Mouse (Mus musculus) intestine, embryonic 14.5 days (tissue): Measurements from ENCODE around the gene Dnajb3. TPM values are rescaled to one million over a fixed set of nuclear protein-coding genes. Genes with fewer than 3 reads are reported as not detected.

Source experiments
- ATAC-seq: fragments of 200-750 bp; cut with Nextera tagmentation; replicated peaks from 2 replicates; pipeline ENCODE4 v1.8.0; 2017; ENCODE audit warnings: low read depth, moderate number of reproducible peaks, moderate TSS enrichment, moderate library complexity; ENCODE audit not compliant: low FRiP score, low TSS enrichment
- DNase-seq: peaks from one replicate; pipeline ENCODE4 v3.0.0-alpha.2; 2018; ENCODE audit warnings: low spot score
- H3K27ac ChIP-seq: fragments of 300-500 bp; sonication (generic); 2 replicates; pipeline ENCODE4 v1.5.1; 2014; ENCODE audit warnings: low read depth, mild to moderate bottlenecking, control low read depth
- H3K27me3 ChIP-seq: fragments of 300-500 bp; sonication (generic); replicated peaks from 2 replicates; pipeline ENCODE4 v1.6.1; 2014; ENCODE audit warnings: low read length, control low read depth; ENCODE audit not compliant: control insufficient read depth, insufficient read depth
- H3K36me3 ChIP-seq: fragments of 300-500 bp; sonication (generic); 2 replicates; pipeline ENCODE4 v1.6.1; 2014; ENCODE audit warnings: low read length, control low read depth; ENCODE audit not compliant: control insufficient read depth, insufficient read depth
- H3K4me1 ChIP-seq: fragments of 300-500 bp; sonication (generic); replicated peaks from 2 replicates; pipeline ENCODE4 v1.6.1; 2014; ENCODE audit warnings: low read length, control low read depth, mixed read lengths; ENCODE audit not compliant: control insufficient read depth, insufficient read depth
- H3K4me2 ChIP-seq: fragments of 300-500 bp; sonication (generic); 2 replicates; pipeline ENCODE4 v1.6.1; 2014; ENCODE audit warnings: low read length
- H3K4me3 ChIP-seq: fragments of 300-500 bp; sonication (generic); 2 replicates; pipeline ENCODE4 v1.5.1; 2014; ENCODE audit warnings: low read depth, low read length, control low read depth, mixed read lengths
- H3K9ac ChIP-seq: fragments of 300-500 bp; sonication (generic); 2 replicates; pipeline ENCODE4 v1.6.1; 2014; ENCODE audit warnings: mild to moderate bottlenecking, low read length
- H3K9me3 ChIP-seq: fragments of 300-500 bp; sonication (generic); 2 replicates; pipeline ENCODE4 v1.6.1; 2016; ENCODE audit warnings: low read length, control low read depth; ENCODE audit not compliant: control insufficient read depth
- WGBS: fragments of 180-500 bp; shearing (Covaris S2); extraction: QIAGEN DNeasy Blood & Tissue Kit; methylation state at CpG from one replicate; pipeline ENCODE4 v1.1.7; 2014; 5-methylcytosine and 5-hydroxymethylcytosine counted together
- polyA plus RNA-seq: library from polyadenylated mRNA; unstranded; fragments of >200 nt; fragmentation: Nextera tagmentation; extraction: Ambion mirVana; gene quantifications from 2 replicates; pipeline ENCODE4 v1.2.1, GENCODE M21; 2014

Dnajb3 gene
- polyA plus RNA-seq, 1 experiment from 2014 or later: 8.0 TPM

DNA sequence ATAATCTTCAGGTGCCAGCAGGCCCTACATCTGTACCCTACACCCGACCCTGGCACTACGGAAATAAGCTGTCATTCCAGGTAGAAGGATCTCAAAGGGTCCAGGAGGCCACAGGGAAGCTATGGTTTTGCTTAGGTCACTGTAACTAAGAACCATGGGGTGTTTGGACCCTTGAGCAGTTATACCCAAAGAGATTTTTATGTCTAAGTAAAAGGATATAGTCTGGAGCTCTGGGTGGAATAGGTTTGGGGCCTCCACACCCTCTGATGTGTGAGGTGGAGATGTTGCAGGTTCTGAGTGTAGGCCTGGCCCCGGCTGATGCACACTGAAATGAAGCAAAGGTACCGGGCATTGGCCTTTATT is 28.6 kb upstream of the Dnajb3 start:
- no peaks in the 10 kb centered on the region for H3K4me1 ChIP-seq
- H3K36me3 ChIP-seq: no peaks in the 10 kb centered on the region
- DNase-seq (no peak), ATAC-seq (no peak)
- H3K4me2 ChIP-seq: no peak overlapping the region
- no peak overlapping the region for H3K4me3 ChIP-seq
- WGBS: 65% methylated on average over 4 of the region's 4 CpGs
- H3K9ac ChIP-seq: no peak overlapping the region
- H3K9me3 ChIP-seq: peaks cover 90% of the 10 kb centered on the region
- H3K27me3 ChIP-seq: no peaks in the 10 kb centered on the region
- no peak overlapping the region for H3K27ac ChIP-seq

GRCm38 (mm10) chr1:88233421-88234247 is 28.1 kb upstream of the Dnajb3 start:
- no peak for ATAC-seq
- H3K9ac ChIP-seq: no peak overlapping the region

DNA sequence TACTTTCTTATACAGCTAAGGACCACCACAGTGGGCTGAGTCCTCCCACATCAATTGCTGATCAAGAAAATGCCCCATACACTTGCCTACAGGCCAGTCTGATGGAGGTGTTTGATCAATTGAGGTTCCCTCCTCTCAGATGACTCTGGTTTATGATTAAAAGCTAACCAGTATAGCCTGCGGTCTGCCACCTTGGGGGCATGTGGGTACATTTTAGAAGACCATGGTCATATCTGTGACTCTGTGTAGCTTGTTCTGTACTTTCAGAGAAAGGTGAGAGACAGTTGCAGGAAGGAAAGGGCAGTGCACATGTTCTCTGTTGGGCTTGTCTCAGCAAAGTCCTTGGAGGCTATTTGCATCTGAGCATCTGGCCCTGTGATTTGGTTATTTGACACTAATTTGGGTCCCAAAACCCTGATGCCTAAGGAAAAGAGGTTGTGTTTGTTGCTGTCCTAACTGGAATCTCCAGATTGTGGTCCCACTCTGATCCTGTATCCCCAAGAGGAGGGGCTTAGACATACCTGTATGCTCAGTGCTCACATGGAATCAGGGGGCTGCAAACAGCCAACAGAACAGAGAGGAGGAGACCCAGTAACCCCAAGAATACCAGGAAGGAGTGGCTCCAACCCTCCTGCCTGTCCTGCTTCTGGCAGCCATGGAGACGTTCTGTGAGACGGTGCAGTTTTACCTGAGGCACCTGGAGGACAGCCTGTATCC is 27.2 kb upstream of the Dnajb3 start:
- Histone ChIP-seq H3K4me2 (no peak overlapping the region), H3K27me3 (no peaks in the 10 kb centered on the region), H3K9me3 (peaks cover 89% of the 10 kb centered on the region), H3K4me3 (no peak overlapping the region), H3K36me3 (no peaks in the 10 kb centered on the region), H3K4me1 (no peaks in the 10 kb centered on the region), H3K27ac (no peak overlapping the region), H3K9ac (no peak overlapping the region)
- no peak for DNase-seq
- 57% methylated on average over 3 of the region's 3 CpGs for WGBS
- ATAC-seq: no peak

More at GRCm38 (mm10) chr1:88233421-88234247, 28.1 kb upstream of the Dnajb3 start:
- H3K4me2 ChIP-seq: no peak overlapping the region
- no peak for DNase-seq
- 68% methylated on average over 14 of the region's 14 CpGs for WGBS
- no peaks in the 10 kb centered on the region for H3K27me3 ChIP-seq
- no peak overlapping the region for H3K27ac ChIP-seq
- no peaks in the 10 kb centered on the region for H3K36me3 ChIP-seq
- no peaks in the 10 kb centered on the region for H3K4me1 ChIP-seq
- peaks cover 89% of the 10 kb centered on the region for H3K9me3 ChIP-seq
- H3K4me3 ChIP-seq: no peak overlapping the region

- Histone ChIP-seq H3K4me1 (no peaks in the 10 kb centered on the region), H3K4me3 (no peak overlapping the region), H3K27ac (no peak overlapping the region), H3K4me2 (no peak overlapping the region), H3K27me3 (no peaks in the 10 kb centered on the region), H3K9ac (no peak overlapping the region), H3K9me3 (peaks cover 89% of the 10 kb centered on the region), H3K36me3 (no peaks in the 10 kb centered on the region)
- DNase-seq (no peak), ATAC-seq (no peak)
- WGBS: 71% methylated on average over 7 of the region's 7 CpGs
These were observed 26.4 kb upstream of the Dnajb3 start for GRCm38 (mm10) chr1:88231803-88232499.

DNA sequence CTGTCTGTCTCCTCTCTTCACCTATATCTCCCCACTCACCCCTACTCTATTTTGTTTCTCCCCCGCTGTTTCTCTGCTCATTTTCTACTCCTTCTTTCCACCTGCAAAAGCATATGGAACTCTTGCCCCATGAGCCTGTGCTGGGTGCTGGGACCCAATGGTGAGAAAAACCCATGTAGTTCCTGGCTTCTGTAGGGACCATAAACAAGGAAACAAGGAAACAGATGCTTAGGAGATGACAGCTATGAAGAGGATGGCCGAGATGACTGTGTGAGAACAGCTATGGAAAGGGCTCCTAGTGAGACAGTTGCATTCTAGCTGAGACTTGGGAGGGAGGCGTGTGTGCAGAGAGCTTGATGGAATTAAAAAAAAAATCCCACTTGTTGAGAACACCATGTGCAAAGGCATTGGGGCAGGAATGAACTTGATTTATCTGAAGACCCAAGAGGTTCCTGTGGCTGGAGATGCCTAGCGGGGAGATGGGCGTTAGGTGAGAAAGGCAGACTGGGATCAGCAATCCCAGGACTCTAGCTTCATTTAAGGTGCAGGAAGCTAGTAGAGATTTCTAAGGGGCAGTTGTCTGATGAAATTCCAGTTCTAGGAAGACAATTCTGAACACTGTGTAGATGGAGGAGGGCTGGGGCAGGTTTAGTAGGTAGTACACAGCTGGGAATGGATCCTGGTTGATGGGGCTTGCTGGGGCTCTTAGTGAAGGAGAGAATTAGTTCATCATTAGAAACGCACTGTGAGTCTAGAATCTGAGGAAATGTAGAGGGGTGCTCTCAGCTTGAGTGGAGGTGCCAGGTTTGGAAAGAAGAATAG is 25.6 kb upstream of the Dnajb3 start:
- WGBS: 75% methylated on average over 6 of the region's 6 CpGs
- H3K4me3 ChIP-seq: no peak overlapping the region
- no peak overlapping the region for H3K9ac ChIP-seq
- no peaks in the 10 kb centered on the region for H3K4me1 ChIP-seq
- no peak overlapping the region for H3K4me2 ChIP-seq
- DNase-seq (no peak), ATAC-seq (no peak)
- H3K27ac ChIP-seq: no peak overlapping the region
- peaks cover 92% of the 10 kb centered on the region for H3K9me3 ChIP-seq
- H3K36me3 ChIP-seq: no peaks in the 10 kb centered on the region
- no peaks in the 10 kb centered on the region for H3K27me3 ChIP-seq

GRCm38 (mm10) chr1:88230421-88230820 is 24.8 kb upstream of the Dnajb3 start:
- ATAC-seq (no peak), DNase-seq (no peak)
- H3K4me1 ChIP-seq: no peaks in the 10 kb centered on the region
- no peak overlapping the region for H3K27ac ChIP-seq
- no peak overlapping the region for H3K4me2 ChIP-seq
- WGBS: 72% methylated on average over 7 of the region's 7 CpGs
- peaks cover 91% of the 10 kb centered on the region for H3K9me3 ChIP-seq
- H3K27me3 ChIP-seq: no peaks in the 10 kb centered on the region
- no peak overlapping the region for H3K4me3 ChIP-seq
- H3K36me3 ChIP-seq: no peaks in the 10 kb centered on the region
- H3K9ac ChIP-seq: no peak overlapping the region

GRCm38 (mm10) chr1:88229986-88230385 is 24.4 kb upstream of the Dnajb3 start:
- 83% methylated on average over 5 of the region's 5 CpGs for WGBS

GRCm38 (mm10) chr1:88229566-88229965 is 24.0 kb upstream of the Dnajb3 start:
- H3K27ac ChIP-seq: no peak overlapping the region
- H3K9me3 ChIP-seq: peaks cover 84% of the 10 kb centered on the region
- no peak overlapping the region for H3K9ac ChIP-seq
- no peak overlapping the region for H3K4me3 ChIP-seq
- no peak for ATAC-seq
- no peaks in the 10 kb centered on the region for H3K4me1 ChIP-seq
- H3K4me2 ChIP-seq: no peak overlapping the region
- H3K27me3 ChIP-seq: no peaks in the 10 kb centered on the region
- WGBS: 83% methylated on average over 3 of the region's 3 CpGs
- no peaks in the 10 kb centered on the region for H3K36me3 ChIP-seq
- no peak for DNase-seq

More at GRCm38 (mm10) chr1:88229986-88230385, 24.4 kb upstream of the Dnajb3 start:
- Histone ChIP-seq H3K9me3 (peaks cover 89% of the 10 kb centered on the region), H3K27ac (no peak overlapping the region), H3K4me1 (no peaks in the 10 kb centered on the region), H3K4me3 (no peak overlapping the region), H3K27me3 (no peaks in the 10 kb centered on the region), H3K9ac (no peak overlapping the region), H3K36me3 (no peaks in the 10 kb centered on the region), H3K4me2 (no peak overlapping the region)
- DNase-seq (no peak), ATAC-seq (no peak)
